Mouse (Mus musculus): ENCODE measurements around the gene Cdkl1. TPM values are rescaled to one million over a fixed set of nuclear protein-coding genes. Genes with fewer than 3 reads are reported as not detected.

Gene Cdkl1
- total and polyA plus RNA-seq, 3 experiments: 0.31 TPM; not detected in 2

DNA sequence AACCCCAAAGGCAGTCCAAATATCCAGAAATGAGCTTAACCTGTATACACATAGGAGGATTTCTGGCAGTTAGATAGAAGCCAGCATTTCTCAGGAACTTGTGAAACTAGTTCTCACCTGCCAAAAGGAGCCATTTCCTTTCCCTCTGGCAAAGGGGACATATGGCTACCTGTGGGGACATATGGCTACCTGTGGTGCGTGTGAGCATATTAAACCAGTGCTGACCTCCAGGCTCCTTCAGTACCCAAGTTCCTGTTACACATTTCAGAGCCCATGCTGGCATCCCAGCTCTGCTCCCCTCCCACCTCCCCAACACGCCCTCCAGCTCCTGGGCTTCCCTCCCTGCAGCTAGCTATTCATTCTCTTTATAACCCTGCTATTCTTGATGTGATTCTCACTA is 22.5 kb upstream of the Cdkl1 start:
- Histone ChIP-seq H3K9ac (ENCODE audit: insufficient read depth, low read depth) (no peak overlapping the region), H3K27ac (ENCODE audit: insufficient read depth, low read depth) (no peak overlapping the region), H3K9me3 (replicated peaks; ENCODE audit: low read length) (no peaks in the 10 kb centered on the region), H3K4me1 (ENCODE audit: control insufficient read depth in 1 of 2, insufficient read depth in 2 of 2) (no peaks in the 10 kb centered on the region), H3K4me3 (replicated peaks in 1 of 3; ENCODE audit: low read depth in 2 of 3, low read length in 2 of 3, poor library complexity in 1 of 3) (no peak overlapping the region), H3K4me2 (ENCODE audit: insufficient read depth, low read depth, poor library complexity, severe bottlenecking) (no peak overlapping the region), H3K36me3 (replicated peaks in 1 of 2; ENCODE audit: control insufficient read depth in 1 of 2, insufficient read depth in 1 of 2, low read length in 1 of 2) (peaks cover 25 to 70% of the 10 kb centered on the region in 2 experiments), H3K79me2 (replicated peaks; ENCODE audit: control insufficient read depth, extremely low read depth, insufficient read depth, poor library complexity, severe bottlenecking) (no peaks in the 10 kb centered on the region), H3K27me3 (replicated peaks) (no peaks in the 10 kb centered on the region)
- no peak for TF ChIP-seq JUND (conservative IDR thresholded peaks at IDR 0.05; ENCODE audit: low read depth, low read length)
- TF ChIP-seq HCFC1 (IDR thresholded peaks at IDR 0.05; ENCODE audit: low read depth, low read length): no peak
- TF ChIP-seq ZMIZ1 (IDR thresholded peaks at IDR 0.05; ENCODE audit: low read depth, low read length): no peak
- no peak for TF ChIP-seq KAT2A (IDR thresholded peaks at IDR 0.05; ENCODE audit: insufficient replicate concordance, low read length)
- no peak for TF ChIP-seq MYC (IDR thresholded peaks at IDR 0.05; ENCODE audit: low read depth, low read length)
- TF ChIP-seq NRF1 (IDR thresholded peaks at IDR 0.05; ENCODE audit: low read depth, low read length): no peak
- TF ChIP-seq PAX5 (IDR thresholded peaks at IDR 0.05; ENCODE audit: low read length): no peak
- TF ChIP-seq USF1 (IDR thresholded peaks at IDR 0.05; ENCODE audit: low read depth, low read length): no peak
- no peak for TF ChIP-seq ZKSCAN1 (IDR thresholded peaks at IDR 0.05; ENCODE audit: borderline replicate concordance, low read depth, low read length)
- no peak for TF ChIP-seq UBTF (IDR thresholded peaks at IDR 0.05; ENCODE audit: low read depth, low read length)
- DNase-seq (ENCODE audit: extremely low read depth): no peak
- in situ Hi-C loops (cut with MboI; ENCODE audit: low pct_ligation_motif_present, low pct_unique_long_range_greater_than_20kb, low sequenced_read_pairs) (no loop called here), dilution Hi-C loops (cut with MboI; ENCODE audit: extremely low pct_ligation_motif_present, extremely low pct_unique_long_range_greater_than_20kb, low sequenced_read_pairs) (no loop called here)

- Histone ChIP-seq H3K27me3 (replicated peaks) (no peaks in the 10 kb centered on the region), H3K79me2 (replicated peaks; ENCODE audit: control insufficient read depth, extremely low read depth, insufficient read depth, poor library complexity, severe bottlenecking) (no peaks in the 10 kb centered on the region), H3K27ac (ENCODE audit: insufficient read depth, low read depth) (no peak overlapping the region), H3K9ac (ENCODE audit: insufficient read depth, low read depth) (no peak overlapping the region), H3K4me2 (ENCODE audit: insufficient read depth, low read depth, poor library complexity, severe bottlenecking) (no peak overlapping the region), H3K9me3 (replicated peaks; ENCODE audit: low read length) (no peaks in the 10 kb centered on the region), H3K36me3 (replicated peaks in 1 of 2; ENCODE audit: control insufficient read depth in 1 of 2, insufficient read depth in 1 of 2, low read length in 1 of 2) (peaks cover 27 to 71% of the 10 kb centered on the region in 2 experiments), H3K4me1 (ENCODE audit: control insufficient read depth in 1 of 2, insufficient read depth in 2 of 2) (no peaks in the 10 kb centered on the region), H3K4me3 (replicated peaks in 1 of 3; ENCODE audit: low read depth in 2 of 3, low read length in 2 of 3, poor library complexity in 1 of 3) (no peak overlapping the region)
- in situ Hi-C loops (cut with MboI; ENCODE audit: low pct_ligation_motif_present, low pct_unique_long_range_greater_than_20kb, low sequenced_read_pairs): no loop called here
- dilution Hi-C loops (cut with MboI; ENCODE audit: extremely low pct_ligation_motif_present, extremely low pct_unique_long_range_greater_than_20kb, low sequenced_read_pairs): no loop called here
- TF ChIP-seq USF2 (conservative IDR thresholded peaks at IDR 0.05; ENCODE audit: low read depth, low read length) (no peak), POLR2A (IDR thresholded peaks at IDR 0.05; ENCODE audit: low read depth, low read length) (no peak), JUND (conservative IDR thresholded peaks at IDR 0.05; ENCODE audit: low read depth, low read length) (no peak), JUN (IDR thresholded peaks at IDR 0.05; ENCODE audit: insufficient read depth, low read depth, low read length) (no peak), MAZ (IDR thresholded peaks at IDR 0.05; ENCODE audit: low read depth, low read length) (no peak), BHLHE40 (IDR thresholded peaks at IDR 0.05; ENCODE audit: low read depth, low read length) (no peak), MAX (IDR thresholded peaks at IDR 0.05; ENCODE audit: low read length) (no peak), MXI1 (IDR thresholded peaks at IDR 0.05; ENCODE audit: low read depth, low read length) (no peak), KAT2A (IDR thresholded peaks at IDR 0.05; ENCODE audit: insufficient replicate concordance, low read length) (no peak), HCFC1 (IDR thresholded peaks at IDR 0.05; ENCODE audit: low read depth, low read length) (no peak), SIN3A (IDR thresholded peaks at IDR 0.05; ENCODE audit: low read length) (no peak), RAD21 (IDR thresholded peaks at IDR 0.05; ENCODE audit: low read depth, low read length) (no peak), IRF4 (IDR thresholded peaks at IDR 0.05; ENCODE audit: low read depth, low read length) (no peak), CTCF (conservative IDR thresholded peaks at IDR 0.05 in 1 of 2, IDR thresholded peaks at IDR 0.05 in 1 of 2; ENCODE audit: low read depth in 2 of 2, low read length in 2 of 2) (no peak), PAX5 (IDR thresholded peaks at IDR 0.05; ENCODE audit: low read length) (no peak), MEF2A (IDR thresholded peaks at IDR 0.05; ENCODE audit: borderline replicate concordance, low read depth, low read length) (no peak), ZNF384 (IDR thresholded peaks at IDR 0.05; ENCODE audit: low read depth, low read length) (no peak), RCOR1 (conservative IDR thresholded peaks at IDR 0.05; ENCODE audit: low read depth, low read length) (no peak), POLR2AphosphoS2 (IDR thresholded peaks at IDR 0.05; ENCODE audit: low read depth, low read length) (no peak), ETS1 (conservative IDR thresholded peaks at IDR 0.05; ENCODE audit: low read depth, low read length) (no peak)
- no peak for DNase-seq (ENCODE audit: extremely low read depth)
Measured at GRCm38 (mm10) chr12:69812986-69813385, 21.9 kb upstream of the Cdkl1 start.
